Mouse (Mus musculus) kidney, postnatal 36 days (tissue): ENCODE data around the gene Cyp39a1.

ENCODE experiments used
- DNase-seq, 2 experiments: peaks; one replicate each; pipeline ENCODE4 v3.0.0; 2021 to 2022; ENCODE audit warnings: mixed read lengths in 2 of 2

Cyp39a1 gene

GRCm38 (mm10) chr17:43788222-43788621 lies 121.0 kb downstream of the Cyp39a1 start:
- DNase-seq, result no peak

GRCm38 (mm10) chr17:43789376-43789775 lies 122.2 kb downstream of the Cyp39a1 start:
- peak; percentile 12 to 26 for DNase-seq

GRCm38 (mm10) chr17:43791751-43792150 lies 124.5 kb downstream of the Cyp39a1 start:
- no peak for DNase-seq

- no peak for DNase-seq
Measured at GRCm38 (mm10) chr17:43794731-43795280, 127.6 kb downstream of the Cyp39a1 start.
